Mouse (Mus musculus) spleen, postnatal 4 days (tissue): ENCODE measurements around the gene Ptpn18.
A peak's percentile ranks its signal among the peaks of the same experiment; 100 is the strongest.

Source experiments
- DNase-seq, 2 experiments: peaks; one replicate each; pipeline ENCODE4 v3.0.0; 2022; ENCODE audit warnings: low spot score in 2 of 2

Ptpn18 gene

DNA sequence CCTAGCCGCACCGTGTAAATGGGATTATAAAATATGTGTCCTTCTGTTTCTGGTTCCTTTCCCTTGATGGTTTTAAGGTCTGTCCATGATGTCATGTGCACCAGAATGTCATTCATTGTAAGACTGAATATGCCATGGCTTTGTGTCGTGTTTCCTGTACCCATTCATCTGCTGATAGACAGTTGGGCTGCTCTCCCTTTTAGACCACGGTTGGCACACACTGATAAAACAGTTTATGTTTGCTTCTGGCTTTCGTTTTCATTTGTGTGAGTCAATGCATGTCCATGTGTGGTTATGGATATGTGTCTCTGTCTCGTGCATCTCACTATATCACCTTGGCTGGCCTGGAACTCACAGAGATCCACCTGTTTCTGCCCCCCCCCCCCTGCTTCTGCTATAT, 5.9 kb downstream of the Ptpn18 start:
- DNase-seq: no peak

DNA sequence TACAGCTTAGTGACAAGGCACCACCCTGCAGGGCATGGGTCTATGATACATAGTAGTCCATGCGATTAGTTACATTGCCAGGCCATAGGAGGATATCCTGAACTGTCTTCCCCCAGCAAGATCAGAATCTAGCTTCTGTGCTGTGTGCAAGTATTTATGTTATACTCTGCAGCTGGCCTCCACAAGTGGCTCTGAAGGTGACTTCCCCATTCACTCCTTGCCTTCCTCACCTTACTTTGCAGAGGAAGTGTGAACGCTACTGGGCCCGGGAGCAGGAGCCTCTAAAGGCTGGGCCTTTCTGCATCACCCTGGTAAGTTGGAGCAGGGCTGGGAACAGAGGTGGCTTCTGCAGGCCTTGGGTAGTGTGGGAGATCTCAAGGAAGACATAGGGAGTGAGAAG, 8.5 kb downstream of the Ptpn18 start:
- no peak for DNase-seq

DNA sequence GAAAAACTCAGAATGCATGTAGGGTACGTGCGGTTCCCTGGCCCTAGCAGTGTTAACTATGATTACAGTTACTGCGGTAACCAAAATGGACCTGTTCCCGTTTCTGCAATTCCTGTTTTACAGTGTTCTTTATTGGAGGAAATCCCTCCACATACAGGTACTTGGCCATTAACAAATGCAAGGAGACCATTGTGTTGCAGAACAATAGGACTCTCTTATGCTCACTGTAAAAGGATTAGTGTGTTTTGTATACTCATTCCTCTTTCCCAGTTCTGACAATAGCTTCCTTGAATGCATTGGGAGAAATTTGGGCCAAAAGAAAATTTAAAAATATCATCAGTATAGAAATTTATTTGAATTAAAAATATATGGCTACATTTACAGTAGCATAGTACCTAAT, 8.9 kb downstream of the Ptpn18 start:
- no peak for DNase-seq

DNA sequence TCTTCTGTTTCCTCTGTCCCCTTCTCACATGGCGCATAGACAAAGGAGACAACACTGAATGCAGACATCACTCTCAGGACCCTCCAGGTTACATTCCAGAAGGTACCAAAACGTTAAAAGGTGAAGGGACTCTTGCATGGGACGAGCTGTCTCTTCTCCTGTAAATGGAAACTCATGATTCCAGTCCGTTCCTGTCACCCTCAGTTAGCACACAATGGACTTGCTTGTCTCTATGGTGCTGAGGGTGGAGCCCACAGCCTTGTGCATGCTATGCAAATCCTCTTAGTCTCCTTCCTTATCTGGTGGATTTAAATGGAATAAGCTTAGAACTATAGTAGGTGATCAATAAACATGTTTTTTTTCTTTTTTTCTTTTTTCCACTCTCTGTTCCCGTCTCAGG, 10.2 kb downstream of the Ptpn18 start:
- no peak for DNase-seq

DNA sequence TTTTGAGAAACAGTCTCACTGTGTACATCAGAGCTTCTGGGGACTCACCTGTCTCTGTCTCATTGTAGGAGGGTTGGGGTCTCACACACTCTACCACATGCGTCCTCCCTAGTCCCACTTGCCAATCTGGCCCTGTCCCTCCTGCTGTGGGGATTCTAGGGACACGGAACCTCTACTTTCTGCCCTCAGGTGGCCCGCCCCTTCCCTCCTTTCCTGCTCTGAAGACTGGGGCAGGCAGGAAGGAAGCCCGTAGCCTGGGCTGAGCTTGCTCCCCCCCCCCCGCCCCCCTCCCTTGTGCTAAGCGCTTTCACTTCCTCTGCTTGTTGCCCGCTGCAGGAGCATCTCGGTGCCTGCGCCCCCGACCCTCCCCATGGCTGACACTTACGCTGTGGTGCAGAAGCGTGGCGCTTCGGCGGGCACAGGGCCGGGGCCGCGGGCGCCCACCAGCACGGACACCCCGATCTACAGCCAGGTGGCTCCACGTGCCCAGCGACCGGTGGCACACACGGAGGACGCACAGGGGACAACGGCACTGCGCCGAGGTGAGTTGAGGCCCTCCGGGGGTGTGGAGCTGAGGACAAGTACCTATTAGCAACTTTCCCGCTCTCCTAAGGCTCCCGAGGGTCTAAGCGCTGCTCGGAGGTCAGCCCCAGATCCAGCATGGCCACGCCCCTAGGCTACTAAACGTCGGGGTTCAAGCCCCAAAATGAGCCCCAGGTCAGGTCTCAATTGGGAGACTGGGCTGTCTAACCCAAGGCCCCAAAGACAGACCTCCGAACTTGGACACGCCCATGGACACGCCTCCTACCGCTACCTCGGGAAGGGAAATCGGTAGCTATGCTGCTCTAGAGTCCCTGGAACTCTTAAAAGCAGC, 13.1 kb downstream of the Ptpn18 start:
- DNase-seq: peak; percentile 71 to 84

DNA sequence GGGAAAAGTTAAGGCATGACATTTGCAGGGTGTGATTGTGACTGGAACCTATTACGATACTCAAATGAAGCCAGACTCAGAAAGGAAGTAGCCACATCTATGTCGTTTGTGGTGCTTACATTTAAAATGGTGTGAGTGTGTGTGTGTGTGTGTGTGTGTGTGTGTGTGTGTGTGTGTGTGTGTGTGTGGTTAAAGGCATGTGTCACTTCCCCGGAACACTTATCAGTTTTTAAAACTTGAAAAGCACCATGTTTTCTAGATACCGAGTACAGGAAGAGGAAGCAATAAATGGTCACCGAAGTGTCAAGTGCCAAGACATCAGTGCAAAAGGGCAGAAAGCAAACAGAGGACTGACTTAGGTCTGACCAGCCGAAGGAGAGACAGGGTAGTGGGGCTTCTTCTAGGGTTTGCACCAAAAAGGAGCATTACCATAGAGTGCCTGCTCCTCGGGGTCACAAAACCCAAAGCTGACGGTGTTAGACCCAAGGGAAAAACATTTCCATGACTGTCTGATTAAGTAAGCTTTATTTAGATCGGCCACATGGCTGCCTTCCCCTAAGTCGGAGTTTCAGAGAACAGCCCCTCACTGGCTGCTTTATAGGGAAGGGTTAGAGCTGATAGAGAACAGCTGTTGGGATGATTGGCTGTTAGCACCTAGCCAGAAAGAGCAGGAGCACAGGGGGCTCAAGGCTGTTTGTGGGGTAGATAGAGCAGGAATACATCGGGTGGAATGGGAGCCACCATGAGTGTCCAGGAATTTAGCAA, 19.5 kb downstream of the Ptpn18 start:
- no peak for DNase-seq

DNA sequence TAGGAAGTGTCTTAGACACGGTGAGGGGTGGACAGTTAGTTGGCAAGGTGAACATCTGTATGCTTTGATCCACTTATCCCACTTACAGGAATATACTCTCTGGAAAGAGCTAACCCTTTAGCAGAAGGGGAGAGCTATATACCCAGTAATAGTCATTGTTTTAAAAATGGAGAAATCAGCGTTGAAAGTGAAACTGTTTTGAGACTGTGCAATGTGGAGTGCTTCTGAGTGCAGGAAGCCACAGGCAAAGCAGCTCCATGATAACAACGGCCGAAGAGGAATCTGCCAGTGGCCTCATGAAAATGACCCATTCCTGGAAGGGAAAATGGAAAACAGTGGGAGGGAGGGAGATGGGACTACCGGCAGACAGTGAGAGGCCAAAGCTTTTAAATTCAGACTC, 21.2 kb downstream of the Ptpn18 start:
- DNase-seq: no peak

DNA sequence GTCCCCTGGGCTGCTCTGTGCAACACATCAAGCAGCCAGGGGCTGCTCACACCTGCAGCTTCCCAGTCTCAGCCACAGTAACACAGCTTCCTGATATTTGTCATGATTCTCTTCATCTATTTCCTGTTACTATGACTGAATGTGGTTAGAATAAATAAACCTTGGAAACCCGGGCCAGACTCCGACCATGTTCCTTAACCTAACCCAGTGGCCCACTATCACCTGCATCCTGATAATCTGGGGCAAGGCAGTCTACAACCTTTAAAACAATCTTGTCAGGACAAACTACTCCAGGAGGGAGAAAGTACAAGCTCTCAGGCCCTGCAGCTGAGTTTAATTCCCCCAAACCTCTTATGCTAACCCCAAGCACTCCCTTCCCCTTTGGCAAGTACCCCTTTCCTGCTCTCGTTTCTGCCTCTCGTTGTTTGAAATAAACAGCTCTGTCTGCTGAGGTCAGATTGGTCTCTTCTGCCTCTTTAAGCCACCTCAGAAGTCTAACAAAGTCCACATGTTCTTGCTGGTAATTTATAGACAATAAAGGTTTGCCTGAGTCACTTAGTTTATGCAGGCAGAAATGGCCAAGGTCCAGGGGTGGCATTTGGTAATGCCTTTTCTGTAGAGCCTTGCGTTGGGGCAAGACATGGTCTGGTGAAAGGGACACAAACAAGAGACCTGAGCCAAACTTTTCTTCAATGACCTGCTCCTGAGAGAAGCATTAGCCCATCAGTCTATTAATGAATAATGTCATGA, 22.5 kb downstream of the Ptpn18 start:
- DNase-seq: no peak

DNA sequence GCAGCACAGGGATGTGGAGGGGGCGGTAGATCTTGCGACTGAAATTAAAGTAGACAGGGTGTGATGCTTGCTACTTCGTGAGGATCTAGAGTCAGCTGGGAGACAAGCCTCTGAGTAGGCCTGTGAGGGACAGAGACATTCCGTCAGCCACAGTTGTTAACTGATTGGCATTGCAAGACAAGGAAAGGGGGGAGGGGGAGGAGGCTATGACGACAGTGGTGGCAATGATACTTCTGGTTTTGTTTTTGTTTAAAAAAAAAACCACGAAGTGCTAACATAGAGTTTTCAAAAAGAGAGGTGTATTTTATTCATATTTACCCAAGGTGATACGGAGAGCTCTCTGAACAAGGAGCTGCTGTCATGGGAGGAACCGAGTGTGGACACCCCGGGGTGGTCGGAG, 24.9 kb downstream of the Ptpn18 start:
- no peak for DNase-seq

DNA sequence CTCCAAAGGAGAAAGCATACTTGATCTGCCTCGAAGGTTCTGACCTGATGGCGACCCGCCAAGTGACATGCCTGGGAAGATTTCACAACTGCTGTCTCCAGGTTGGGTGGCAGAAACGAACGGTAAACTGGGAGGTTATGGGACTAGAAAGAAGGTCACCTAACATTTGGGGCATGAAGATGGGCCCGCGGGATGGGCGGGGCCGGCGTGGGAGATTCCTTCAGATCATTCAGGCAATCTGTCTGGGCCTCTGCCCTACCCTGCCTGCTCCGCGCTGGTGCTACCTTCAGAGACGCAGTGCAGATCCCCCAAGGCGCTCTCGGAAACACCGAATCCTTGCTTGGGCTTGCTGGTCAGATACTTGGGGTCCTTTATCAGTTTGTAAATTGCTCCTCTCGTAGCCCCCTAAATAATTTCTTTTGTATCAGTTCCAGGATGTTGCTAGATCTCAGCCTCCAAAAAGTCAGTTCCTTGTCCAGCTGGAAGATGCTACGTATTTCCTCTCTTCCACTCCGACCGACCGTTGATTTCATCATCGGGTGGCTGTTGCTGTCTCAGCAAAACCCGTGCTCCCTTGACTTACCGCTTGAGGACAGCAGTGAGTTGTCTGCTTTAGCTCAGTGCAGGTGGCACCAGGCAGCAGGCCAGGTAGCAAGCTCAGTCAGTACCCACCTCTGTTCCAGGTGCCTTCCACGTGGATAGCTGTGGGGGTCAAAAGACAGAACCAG, 26.1 kb downstream of the Ptpn18 start:
- DNase-seq: peak; percentile 66 to 79

DNA sequence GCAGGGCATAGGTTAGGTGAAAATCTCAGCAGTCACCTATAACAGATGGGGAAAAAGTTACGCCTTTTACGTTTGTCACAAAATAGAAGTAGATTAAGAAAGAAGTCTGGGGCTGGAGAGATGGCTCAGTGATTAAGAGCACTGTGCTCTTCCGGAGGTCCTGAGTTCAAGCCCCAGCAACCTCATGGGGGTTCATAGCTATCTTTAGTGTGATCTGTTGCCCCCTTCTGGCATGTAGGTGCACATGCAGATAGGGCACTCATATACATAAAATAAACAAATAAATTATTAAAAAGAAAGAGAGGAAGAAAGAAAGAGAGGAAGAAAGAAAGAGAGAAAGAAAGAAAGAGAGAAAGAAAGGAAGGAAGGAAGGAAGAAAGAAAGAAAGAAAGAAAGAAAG, 27.8 kb downstream of the Ptpn18 start:
- DNase-seq: no peak

DNA sequence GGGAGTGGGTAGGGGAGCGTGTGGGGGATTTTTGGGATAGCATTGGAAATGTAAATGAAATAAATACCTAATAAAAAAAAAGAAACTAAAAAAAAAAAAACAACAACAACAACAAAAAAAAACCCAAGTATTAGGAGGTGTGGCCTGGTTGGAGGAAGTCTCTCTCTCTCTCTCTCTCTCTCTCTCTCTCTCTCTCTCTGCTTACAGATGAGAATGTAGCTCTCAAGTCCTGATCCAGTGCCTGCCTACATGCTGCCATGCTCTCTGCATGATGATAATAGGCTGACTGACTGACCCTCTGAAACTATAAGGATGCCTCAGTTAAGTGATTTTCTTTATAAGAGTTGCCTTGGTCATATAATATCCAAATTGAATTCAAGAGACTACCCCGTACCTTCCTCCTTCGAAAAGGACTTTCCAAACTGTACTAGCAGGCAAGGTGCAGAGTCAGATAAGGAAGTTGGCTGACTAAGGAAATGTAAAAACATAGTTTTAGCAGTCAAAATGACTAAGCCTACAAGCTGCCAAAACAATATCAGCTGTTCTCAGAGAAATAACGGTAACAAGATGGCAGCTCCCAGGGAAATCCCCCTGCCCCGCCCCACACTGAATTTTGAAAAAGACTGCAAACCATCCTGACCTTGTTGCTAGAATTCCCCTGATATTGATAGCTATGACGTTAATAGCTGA, 30.4 kb downstream of the Ptpn18 start:
- no peak for DNase-seq

DNA sequence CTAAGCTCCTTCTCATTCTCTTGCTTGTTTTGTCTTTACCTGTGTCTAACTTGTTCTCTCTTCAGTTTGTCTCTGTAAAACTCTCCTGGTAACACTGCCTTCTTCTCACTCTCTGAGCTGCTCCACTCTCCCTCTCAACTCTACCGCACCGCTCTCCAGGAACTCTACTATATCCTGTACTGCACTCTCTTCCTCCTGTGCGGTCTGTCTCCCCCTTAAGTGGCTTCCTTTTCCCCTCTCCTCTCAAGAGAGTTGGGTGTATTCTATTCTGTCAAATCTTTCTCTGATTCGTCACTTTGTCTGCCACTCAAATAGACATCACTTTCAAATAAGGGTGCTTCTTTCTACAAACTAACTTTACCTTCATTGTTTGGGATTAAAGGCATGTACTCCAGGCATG, 31.9 kb downstream of the Ptpn18 start:
- no peak for DNase-seq

DNA sequence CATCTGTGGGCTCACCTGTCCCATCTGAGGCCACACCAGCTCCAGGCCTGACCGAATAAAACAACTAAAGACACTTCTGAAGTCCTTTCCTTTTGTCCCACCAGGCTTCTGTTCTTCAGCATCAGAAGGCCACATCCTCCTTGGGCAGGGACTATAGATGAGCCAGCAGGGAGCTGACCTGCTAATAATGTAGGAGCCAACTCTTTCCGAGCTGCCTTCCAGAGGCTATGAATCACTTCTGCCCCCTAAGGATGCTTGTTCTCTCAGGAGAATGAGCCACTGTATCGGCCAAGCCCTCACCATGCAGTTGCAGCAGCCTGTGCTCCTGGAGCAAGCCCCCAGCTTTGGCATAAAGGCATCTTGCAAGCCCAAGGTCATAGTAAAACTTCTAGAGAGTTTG, 43.4 kb downstream of the Ptpn18 start:
- no peak for DNase-seq

DNA sequence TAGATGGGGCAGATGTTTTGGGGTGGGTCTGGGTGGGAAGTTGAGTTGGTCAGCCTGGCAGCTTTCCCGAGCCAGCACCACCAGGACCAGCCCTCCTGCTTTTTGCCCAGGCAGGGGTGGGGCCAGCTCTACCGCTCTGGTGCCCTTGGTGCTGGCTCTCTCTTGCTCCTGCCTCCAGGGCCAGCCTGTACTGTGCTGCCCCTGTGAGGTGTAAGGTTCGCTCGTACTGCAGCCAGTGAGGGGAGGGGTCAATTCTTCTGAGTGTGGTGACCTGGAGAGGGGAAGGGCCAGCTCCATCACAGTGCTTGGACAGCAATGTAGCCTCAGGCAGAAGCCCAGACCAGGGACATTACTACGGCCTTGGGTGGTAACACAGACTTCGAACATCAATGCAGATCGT, 45.7 kb downstream of the Ptpn18 start:
- no peak for DNase-seq

DNA sequence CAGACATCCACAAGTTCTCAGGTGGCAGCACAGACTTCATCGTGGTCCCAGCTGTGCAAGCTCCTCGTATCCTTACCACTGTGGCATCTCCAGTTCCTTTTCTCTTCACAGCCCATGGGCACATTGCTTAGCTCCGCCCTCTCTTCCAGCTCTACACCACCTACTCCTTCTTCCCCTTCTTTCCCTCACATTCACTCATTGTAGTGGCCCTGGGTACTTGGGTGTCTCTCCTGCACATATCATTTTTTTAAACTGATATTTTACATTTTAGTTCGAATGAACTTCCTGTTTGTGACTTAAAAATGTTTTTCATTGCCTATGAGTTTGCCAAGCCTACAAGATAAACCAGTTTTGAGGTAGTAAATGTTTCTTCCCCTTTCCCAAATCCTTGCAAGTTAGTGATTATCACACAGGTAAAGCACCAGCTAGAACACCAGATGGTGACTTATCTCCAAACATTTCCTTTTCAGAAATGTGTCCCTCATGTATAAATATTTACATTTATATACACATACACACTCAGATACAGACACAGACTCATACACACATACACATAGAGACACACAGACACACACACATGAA, 46.5 kb downstream of the Ptpn18 start:
- no peak for DNase-seq

DNA sequence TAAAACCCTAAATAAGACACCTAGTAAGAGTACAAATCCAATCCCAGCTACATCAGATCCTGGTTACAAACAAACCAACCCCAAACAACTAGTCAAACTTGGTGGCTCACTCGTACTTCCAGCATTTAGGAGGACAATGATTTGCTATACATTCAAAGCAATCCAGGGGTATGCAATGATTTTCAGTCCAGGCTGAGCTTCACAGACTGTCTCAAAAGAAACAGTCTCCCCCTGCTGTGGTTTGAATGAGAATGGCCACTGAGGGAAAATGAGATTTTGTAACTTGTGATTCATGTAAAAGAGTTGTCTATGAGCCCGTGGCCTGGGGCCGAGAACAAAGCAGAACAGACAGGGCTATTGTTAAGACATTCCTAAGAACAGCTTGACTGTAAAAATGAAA, 48.4 kb downstream of the Ptpn18 start:
- DNase-seq: no peak

DNA sequence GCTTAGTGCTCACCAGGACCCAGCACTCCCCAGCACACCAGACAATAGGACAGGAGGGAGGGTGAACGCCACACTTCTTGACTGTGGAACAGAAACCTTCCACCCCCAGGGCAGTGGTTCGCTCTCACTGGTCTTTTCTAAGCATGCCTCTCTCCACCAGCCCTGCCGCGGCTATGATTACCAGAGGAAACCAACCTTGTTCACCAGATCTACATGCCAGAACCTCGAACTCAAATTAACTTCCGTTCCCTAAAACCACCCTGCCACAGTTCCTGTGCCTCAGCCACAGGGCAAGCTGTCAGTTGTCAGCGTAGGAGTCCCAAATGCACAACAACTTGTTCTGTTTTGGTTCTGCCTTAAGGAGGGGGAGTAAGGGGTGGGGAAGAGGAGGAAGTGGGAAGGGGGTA, 51.0 kb downstream of the Ptpn18 start:
- DNase-seq: peak in 1 of 2 experiments; percentile 28

DNA sequence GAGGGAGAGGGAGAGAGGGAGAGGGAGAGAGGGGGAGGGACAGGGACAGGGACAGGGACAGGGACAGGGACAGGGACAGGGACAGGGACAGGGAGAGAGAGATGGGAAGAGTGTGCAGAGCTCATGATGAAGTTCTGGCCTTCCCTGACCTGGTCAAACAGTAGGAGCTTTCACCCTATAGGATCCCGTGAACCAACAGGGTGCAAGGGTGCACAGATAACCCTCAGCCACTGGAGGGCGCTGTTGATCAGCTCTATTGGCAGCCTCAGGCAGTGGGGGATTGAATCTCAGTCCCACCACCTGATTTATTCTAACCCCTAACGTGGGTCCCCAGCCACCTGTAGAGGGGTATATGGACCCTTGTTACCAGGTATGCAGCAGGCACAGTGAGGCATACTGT, 51.5 kb downstream of the Ptpn18 start:
- DNase-seq: peak; percentile 67 to 89

DNA sequence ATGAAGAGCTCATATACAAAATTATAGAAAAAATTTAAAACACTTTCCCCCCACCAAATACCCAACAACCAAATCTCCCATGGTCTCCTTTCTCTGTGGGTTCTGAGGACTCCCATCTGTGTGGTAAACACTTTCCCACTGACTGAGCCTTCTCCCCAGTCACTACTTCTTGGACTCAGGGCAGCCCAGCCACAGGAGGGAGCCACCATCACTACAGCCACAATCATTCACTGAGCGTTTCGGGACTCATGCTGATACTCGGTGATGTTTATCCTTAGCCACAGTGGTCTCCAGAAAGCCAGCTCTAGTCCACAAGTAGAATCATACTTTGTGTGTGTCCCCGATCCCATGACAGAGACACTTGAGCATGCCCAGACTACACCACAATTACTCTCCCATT, 53.5 kb downstream of the Ptpn18 start:
- DNase-seq: no peak

DNA sequence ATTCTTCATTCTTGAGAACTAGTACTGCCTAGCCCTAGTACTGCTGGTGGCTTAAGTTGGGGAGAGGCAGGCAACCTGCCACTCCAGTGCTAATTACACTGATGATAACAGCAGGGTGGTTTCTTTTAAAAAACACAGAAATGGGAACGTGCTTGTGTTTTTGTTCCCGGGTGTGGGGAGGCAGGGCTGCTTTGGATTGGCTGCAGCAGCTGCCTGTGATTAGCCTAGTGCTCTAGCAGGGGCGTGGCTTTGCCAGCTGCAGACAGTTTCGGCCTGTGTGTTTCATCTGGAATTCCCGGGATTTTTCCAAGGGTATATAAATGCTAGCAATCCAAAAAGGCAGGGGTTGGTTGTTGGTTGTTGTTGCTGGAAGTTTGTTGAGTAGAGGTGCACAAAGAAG, 57.0 kb downstream of the Ptpn18 start:
- DNase-seq: no peak
